Mouse (Mus musculus) large intestine, adult 2 months (tissue): ENCODE measurements at regions not wholly inside any gene's neighbourhood (a gene's known extent, or its start where the extent isn't known, plus 50 kb on each side); places are given as distances from the start of the nearest gene placed in this dataset.

Source experiments
- DNase-seq: peaks from one replicate; pipeline ENCODE4 v3.0.0-alpha.2; 2012; ENCODE audit warnings: low read depth, low spot score
- WGBS: fragments of 180-500 bp; shearing (Covaris S2); methylation state at CpG from one replicate; pipeline ENCODE4 v1.1.7; 2018; 5-methylcytosine and 5-hydroxymethylcytosine counted together

DNA sequence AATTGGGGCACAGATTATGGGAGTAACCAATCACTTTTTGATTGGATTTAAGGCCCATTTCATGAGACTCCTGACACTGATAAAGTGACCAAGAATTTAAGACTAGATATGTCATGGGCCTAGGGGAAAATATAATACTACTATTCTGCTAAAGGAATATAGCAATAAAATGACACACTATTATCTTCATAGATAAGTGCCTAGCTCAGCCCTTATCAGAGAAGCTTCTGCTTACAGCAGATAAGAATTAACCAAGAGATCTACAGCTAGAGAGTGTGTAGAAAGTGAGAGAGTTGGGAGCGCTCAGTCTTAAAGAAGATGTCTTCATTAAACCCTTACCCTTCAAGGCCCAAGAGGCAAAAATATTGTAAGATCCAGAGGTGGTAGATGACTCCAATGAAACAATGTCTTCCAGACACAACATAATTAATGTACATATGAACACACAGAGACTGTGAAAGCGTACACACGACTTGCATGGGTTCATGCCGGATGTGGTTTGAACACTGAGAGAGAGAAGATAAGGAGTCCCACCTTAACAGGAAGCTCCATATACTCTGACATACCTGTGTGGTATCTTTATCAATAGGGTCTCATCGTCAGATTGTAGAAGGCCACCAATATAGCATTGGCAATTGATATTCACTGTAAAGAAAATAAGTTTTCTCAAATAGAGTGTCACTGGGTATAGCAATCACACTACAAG lies 252.1 kb downstream of the Gsdmc2 start:
- 92% methylated on average over 5 of the region's 5 CpGs for WGBS

DNA sequence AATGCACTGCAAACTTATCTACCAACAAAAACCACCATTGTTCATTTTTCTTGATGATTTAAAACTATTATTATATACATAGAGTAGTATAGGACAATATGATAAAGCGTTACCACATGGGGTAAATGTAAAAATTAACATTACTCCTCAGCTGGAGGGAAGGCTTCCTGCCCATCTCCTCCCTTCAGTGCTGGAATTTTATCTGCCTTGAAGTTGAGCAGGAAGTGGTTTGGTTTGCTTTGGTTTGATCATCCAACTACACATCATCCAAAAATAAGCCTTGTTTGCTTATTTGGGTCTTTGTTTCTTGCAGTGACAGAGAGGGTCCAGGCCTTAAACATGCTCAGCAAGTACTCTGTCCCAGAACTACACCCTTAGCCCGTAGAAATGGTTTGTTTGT lies 285.7 kb downstream of the Gsdmc2 start:
- DNase-seq = no peak
- WGBS = 65% methylated on average over 2 of the region's 2 CpGs

More for the DNA sequence above, 252.1 kb downstream of the Gsdmc2 start:
- no peak for DNase-seq

DNA sequence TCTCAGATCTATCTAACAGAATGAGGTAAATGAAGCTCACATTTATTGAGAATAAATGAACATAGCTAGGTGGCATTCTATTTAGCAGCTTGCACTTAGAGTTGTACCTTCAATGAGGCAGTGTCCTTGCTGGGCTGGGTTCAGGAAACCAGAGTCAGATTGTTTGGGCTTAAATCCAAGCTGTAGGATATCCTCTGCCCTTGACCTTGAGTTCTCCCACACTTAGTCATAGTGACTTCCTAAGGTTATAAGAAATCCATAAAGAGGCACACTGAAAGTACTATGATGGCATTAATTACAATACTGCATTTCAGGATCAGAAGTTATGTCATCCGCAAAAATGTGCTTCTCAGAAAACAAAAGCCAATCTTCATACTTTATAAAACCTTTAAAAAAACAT lies 286.3 kb downstream of the Gsdmc2 start:
- no peak for DNase-seq
- WGBS = 88% methylated on average over 1 of the region's 1 CpGs

DNA sequence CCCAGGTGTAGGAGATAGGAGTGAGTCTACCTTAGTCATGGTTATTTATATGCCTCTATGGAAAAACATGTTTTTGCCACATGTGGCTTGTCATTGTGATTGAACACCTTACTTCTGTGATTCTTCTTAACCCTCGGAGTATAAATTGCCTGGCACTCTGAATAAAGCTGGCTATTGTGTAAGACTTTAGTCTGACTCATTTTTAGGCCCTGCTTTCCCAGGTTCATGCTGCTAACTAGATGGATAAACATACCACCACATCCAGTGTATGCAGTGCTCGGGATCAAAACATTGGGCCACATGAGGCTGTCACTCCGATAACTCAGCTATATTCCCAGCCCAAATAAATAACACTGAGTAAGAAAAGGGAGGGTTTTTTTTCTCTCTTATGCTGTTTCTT lies 287.2 kb downstream of the Gsdmc2 start:
- 74% methylated on average over 3 of the region's 3 CpGs for WGBS
- DNase-seq = no peak

DNA sequence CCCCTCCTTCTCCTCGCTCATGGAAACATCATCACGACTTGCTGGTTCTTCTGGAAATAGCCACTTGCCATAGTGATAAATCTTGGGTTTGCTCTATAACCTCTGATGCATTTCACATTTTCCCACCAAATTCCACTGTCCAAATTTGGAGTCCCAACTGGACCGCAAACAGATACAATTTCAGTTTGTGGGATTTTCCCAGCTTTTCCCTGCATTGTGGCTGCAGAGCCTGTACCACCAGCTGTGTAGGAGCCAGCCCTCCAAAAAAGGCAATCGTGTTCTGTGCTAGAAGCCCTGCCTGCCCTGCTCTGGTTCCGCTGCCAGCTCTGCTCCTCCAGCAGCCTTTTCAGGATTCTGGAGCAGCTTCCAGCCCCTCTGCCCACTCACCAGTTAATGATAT lies 291.4 kb downstream of the Gsdmc2 start:
- WGBS = 64% methylated on average over 5 of the region's 5 CpGs

DNA sequence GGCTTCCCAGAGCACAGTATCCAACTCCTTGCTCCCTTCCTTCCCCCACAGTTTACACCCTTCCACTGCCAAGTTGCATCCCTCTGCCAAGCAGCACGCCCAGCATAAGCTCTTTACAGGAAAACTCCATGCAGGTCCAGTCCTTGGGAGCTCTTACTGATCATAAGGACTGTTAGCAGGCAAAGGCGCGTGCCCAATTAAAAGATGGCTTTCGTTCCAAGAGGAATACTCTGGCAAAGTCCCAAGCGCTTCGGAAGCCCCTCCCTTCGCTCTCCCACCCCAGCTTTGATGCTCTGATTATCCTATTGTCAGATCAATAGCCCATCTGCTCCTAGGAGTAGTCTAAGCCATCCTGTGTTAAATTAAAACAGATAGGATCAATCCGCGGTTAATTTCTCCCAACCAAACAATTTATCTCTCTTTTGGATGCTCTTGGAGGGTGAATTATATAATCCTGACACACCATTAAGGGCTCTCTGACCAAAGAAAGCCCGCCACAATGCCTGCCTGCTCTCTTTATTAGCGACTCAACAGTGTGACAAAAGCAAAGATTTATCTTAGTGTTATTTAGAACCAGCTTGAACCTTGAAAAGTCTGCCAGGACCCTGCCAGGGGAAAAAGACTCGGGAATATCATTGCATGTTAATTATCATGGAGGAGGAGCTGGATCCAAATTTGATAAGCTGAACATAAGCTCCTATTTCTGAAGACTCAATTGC lies 312.5 kb downstream of the Gsdmc2 start:
- 64% methylated on average over 12 of the region's 12 CpGs for WGBS
- no peak for DNase-seq

More for the DNA sequence above, 291.4 kb downstream of the Gsdmc2 start:
- no peak for DNase-seq

DNA sequence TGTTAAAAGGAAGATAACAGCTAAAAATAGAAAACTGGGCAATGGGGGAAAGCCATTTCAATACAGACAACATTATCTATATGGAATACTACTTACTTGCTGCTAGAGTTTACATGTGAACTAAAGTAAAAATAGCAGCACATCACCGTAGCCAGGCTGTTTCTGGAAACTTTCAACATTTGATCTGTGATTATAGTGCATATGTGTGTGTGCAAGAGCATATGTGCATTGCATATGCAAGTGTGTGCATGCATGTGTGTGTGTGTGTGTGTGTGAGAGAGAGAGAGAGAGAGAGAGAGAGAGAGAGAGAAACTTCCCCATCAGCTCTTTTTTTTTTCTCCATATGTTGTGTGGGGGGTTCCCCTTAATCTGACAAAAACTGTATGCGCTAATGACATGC lies 317.7 kb downstream of the Gsdmc2 start:
- no peak for DNase-seq
- WGBS = 89% methylated on average over 2 of the region's 2 CpGs

DNA sequence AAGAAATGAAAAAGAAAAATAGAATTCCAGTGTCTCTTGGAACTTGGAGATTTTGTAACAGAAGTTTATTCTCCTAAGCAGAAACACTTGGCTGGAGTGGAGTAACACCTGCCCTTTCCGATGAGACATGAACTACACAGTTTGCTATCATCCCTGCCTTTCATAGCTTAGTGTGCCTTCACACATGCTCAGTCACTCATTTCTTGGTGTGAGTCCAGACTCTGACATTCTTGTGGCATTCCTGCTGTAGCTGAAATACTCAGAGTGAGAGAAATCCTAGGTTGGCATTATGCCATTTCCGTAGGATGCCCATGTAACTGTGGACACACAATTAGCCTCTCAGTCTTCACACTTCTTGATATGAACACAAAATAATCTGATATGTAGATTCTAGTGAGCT lies 318.2 kb downstream of the Gsdmc2 start:
- WGBS = 76% methylated on average over 2 of the region's 2 CpGs
- no peak for DNase-seq

DNA sequence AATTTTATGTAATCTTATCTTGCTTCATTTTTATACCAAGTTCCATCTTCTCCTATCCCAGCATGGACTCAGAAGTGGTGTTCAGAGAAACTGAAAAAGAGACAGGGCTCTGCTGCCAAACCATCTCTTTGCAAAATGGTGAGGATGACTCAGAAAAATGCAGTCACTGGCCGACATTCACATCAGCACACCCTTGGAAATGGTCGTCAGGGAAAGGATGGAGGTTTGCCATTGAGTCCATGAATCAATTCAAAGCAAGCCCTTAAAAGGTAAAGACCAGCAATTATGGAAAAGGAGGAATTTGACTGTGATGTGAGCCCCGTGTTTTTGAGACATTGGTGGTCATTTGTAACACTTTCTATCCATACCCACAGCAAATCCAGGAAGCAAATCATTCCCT lies 327.7 kb downstream of the Gsdmc2 start:
- WGBS = 49% methylated on average over 3 of the region's 3 CpGs
- DNase-seq = no peak

DNA sequence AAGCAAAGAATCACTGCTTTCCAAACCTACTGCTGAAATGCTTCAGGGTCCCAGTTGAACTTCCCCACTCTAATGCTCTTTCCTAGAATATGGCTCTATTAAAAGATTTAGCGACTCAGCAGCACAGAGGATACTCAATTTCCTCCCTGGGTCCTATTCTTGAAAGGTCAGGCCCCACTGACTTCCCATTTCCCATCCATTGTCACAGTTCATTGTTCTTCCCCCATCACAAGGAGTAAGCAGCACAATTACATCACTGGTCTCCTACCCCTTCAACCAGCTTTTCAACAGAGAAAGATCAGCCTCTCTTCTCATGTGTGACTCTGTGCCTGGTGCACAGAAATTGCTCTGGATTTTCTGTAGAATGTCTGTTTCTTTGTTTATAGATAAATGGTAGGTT lies 344.5 kb downstream of the Gsdmc2 start:
- no peak for DNase-seq

DNA sequence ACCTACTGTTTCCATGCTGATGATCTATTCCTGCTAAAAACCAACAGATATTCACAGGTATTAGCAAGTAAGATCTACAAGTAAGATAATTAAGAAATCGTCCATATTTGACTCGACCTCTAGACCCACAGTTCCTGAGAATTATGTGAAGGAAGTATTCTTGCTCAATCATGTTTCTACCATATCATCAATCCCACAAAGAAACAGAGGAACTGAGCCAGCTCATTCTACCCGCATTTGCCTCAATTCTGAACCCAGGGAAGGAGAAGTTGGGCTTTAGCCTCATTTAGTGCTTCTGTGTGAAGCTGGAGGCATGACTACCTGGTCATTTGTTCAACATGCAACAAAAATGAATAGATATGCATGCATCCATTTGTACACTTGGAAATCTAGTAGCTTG lies 346.5 kb downstream of the Gsdmc2 start:
- DNase-seq = no peak

More for the DNA sequence above, 344.5 kb downstream of the Gsdmc2 start:
- WGBS = 51% methylated on average over 1 of the region's 1 CpGs

DNA sequence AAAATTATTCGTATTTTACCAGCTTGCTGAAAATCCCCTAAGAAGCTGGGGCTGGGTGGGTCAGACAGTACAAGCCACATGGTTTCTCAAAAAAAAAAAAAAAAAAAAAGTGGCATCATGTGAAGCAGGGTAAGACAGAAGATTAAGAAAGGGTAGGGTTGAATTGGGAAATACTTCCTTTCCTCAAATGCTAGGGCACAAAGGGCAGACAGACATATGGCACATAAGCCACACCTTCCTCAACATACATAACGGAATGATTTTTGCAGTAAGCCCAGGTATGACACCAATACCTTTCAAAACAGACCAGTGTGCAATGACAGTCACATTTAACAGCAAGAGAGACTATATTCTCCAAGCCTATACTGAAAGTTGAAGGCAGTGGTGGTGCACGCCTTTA lies 347.8 kb downstream of the Gsdmc2 start:
- WGBS = 79% methylated on average over 3 of the region's 3 CpGs
- no peak for DNase-seq

More for the DNA sequence above, 346.5 kb downstream of the Gsdmc2 start:
- WGBS = 74% methylated on average over 3 of the region's 3 CpGs

DNA sequence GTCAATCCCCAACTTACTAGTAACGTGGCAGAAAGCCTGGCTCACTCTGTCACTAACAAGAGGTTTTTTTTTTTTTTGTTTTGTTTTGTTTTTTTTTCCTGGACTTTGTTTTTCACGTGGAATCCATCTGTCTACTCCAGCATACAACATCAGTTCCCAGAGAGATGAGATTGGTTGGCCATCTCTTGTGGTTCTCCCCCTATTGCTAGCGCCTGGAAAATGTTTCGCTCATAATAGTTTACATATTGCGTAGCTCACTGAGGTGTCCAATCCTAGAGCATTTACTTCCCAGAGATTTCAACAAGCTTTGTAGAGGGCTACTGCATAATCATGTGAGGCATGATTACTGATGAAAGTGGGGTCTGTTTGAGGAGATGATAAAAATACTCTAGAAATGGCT lies 360.1 kb downstream of the Gsdmc2 start:
- WGBS = 57% methylated on average over 5 of the region's 5 CpGs
- no peak for DNase-seq

DNA sequence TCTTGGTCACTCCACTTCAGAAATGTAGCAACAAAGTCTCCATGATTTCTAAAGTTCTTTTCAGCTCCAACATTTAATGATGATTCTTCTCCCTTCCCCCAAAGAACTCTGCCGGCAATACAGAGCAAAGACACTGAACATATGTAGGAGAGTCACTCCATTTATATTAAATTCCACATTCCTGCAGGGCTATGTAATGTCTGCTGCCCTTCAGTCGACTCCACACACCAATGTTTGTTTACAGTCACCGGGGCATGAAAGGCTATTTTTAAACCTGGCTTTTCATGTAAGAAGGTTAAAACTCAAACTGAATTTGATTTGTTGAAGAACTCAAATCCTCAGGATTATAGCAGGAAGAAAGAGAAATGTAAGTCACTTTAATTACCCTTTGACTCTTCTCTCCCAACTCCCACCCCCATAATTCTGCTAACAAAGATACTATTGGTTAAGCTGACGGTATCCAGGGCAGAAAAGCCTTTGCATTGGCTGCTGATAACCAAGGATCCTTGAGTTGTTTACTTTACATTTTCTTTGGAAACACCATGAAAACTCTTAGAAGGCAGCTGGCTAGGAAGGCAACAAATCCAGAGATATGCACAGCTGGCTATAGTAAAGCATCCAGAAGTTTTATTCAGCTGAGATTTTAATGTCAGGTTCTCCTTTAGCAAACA lies 360.6 kb downstream of the Gsdmc2 start:
- 16% methylated on average over 4 of the region's 4 CpGs for WGBS
- DNase-seq = no peak

DNA sequence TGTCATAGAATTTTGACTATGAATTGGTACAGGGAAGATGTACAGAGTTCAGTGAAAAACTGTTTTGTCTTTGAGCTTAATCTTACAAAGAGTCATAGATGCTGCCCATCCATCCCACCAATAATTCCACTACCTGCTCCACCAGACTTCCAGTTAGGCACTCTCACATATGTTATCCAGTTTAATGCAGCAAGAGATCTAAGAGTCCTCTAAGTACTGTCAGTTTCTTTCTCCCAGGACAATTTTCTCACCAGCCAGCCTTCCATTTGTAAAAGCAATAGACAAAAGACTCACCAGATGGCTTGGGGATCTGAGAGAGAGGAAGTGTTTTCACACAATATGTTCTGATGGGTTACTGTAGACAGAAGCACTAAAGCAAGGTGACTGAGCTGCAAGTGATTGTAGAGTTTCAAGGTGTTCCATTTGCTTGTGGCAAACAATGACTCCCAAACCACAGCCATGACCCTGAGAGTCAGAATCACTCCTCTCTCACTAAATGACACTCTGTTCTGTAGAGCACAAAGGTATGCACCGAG lies 365.6 kb downstream of the Gsdmc2 start:
- DNase-seq = no peak
- 28% methylated on average over 1 of the region's 1 CpGs for WGBS

DNA sequence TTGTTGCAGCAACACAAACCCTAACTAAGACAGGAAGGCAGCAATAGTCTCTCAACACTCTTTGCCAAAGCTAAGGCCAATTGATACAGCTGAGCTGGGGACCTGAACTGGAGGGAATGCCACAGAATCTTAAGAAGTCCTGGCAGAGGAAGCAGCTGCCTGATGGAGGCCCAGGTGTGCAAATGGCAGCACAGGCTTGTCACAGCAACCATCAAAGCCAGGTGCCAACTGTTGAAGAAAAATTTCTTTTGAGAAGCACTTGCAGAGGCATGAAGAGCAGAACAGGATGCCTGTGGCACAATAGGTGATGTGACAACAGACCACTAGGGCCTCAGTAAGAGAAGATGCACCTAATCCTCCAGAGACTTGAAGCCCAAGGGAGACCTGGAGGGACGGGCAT lies 378.1 kb downstream of the Gsdmc2 start:
- WGBS = 96% methylated on average over 1 of the region's 1 CpGs
- no peak for DNase-seq

DNA sequence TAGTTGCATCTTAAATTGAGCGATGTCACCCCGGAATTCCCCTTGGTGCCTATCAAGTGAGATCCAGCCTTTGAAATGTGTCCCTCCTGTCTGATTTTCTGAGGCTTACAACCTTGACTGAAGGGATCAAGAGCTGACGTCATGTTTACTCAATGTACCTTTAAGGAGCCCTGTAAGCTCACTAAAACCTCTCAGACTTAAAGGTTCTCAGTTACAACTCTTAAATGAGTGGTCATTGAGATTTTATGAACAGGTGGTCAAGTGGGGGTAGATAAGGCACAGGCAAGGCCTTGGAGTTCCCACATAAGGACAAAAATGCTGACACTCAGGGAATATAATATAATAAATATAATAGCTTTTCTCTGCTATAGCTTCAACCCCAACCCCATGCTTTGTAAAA lies 392.4 kb downstream of the Gsdmc2 start:
- WGBS = 62% methylated on average over 3 of the region's 3 CpGs
- no peak for DNase-seq

DNA sequence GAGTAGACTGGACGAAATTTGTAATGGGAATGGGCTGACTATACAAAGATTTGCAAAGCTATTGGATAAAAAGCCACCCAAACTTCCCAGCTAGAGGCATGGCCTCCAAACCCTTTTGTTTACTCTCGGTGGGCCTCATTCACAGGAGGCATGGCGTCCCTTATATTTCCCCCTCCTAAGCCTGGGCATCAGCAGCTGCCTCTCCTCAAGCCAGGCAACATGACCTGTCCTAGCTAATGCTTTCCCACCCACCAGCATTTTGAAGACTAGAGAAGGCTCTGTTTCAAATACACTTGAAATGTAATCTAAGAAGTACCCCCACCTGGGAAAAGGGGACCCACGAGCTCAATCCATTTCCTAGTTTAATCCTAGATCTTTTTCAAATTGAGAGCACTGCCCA lies 398.7 kb downstream of the Gsdmc2 start:
- no peak for DNase-seq
- WGBS = 73% methylated on average over 4 of the region's 4 CpGs

DNA sequence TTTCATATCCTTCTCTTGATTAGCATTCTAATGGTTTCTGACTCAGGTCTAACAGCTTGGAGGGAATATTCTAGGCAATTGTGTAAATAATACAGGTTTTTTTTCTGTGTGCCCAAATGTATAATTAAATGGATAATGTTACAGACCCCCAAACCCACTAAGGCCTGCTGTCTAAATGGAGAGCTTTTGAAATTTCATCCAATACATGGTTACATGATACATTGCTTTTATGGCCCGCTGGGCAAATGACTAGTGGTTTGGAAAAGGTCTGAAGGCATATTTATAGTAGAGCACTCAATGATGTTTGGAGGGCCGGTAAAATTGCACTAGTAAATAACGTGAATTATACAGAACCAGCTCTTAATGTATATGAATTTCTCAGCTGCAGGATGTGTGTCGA lies 400.0 kb downstream of the Gsdmc2 start:
- WGBS = 76% methylated on average over 4 of the region's 4 CpGs
- DNase-seq = no peak

DNA sequence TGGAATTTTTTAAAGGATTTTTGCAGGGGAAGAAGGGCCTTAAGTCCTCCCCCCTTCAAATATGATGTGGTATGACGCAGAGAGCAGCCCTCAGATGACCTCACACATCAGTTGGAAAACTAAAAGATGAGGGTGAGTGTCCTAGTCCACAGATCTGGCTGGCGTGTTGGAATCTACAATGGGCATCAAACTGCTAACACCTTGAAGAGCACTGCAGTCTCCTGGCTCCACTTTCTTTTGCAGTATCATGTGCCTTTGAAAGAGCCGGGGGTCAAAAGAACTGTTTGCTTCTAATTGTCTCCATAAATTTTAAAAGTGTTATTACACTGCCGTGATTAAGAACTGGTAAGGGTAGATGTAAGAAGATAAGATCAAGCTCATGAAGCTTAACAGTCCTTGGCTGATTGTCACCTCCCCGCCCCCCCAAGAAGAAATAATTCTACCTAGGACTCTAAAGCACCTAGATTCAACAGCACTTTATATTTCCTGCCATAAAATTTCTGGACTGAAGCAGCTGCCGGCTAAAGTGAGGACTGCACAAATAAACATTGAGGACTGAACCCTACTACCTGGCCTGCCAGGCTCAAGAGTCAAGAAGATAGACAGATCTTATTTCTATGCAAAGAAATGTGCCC lies 402.7 kb downstream of the Gsdmc2 start:
- WGBS = 36% methylated on average over 6 of the region's 6 CpGs

More for the DNA sequence above, 402.7 kb downstream of the Gsdmc2 start:
- no peak for DNase-seq
